Mouse (Mus musculus) frontal cortex, adult 2 months (tissue): Measurements from ENCODE around the gene Xrcc1. TPM values are rescaled to one million over a fixed set of nuclear protein-coding genes. Genes with fewer than 3 reads are reported as not detected.
"Not testable (repeated sequence)": the region's sequence is repeated elsewhere in the genome, so short reads cannot be mapped to it uniquely, and the experiment has no call there.

Source experiments
- DNase-seq, 2 experiments: peaks; one replicate each; pipeline ENCODE4 v3.0.0; 2022; ENCODE audit warnings: low spot score in 1 of 2; ENCODE audit errors: extremely low spot score in 1 of 2
- polyA plus RNA-seq: library from polyadenylated mRNA; depleted of rRNA; stranded (reverse); fragments of >200 nt; gene quantifications from 2 replicates; pipeline ENCODE4 v1.2.3, GENCODE M21; 2012; rRNA removed

The Xrcc1 gene
- polyA plus RNA-seq, result 48.8 and 49.0 TPM in 2 replicates

DNA sequence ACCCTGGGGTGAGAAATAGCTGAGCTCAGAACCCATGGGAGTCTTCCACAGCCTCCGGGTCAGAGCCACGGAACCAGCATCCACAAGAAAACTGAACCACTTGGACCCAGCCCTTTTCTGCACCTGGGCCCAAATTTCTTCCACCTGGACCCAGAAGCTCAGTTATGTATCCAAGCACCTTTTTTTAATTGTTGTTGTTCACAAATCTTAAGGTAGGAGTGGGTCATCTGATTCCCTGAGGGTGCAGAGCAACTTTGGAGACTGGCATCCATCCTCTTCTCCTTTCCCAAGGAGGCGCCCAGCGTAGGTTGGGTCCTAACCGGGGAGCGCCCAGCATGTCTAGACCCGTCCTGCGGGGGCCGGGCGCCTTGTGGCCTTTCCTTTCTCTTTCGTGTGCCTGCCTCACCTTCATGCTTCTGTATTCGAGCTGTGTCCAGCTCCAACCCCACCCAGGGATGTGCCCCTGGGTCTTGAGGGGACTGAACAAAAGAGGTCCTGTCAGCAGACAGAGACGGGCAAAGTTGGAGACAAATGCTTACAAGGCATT, at the start of gene Xrcc1, which contains the start of gene Pinlyp:
Xrcc1 (plus strand) TSS at position 222 of the 547 bp plus-strand sequence.
Pinlyp (minus strand) TSS at position 51 of the 547 bp plus-strand sequence.
- no peak for DNase-seq

- DNase-seq, result no peak
These were observed 46.1 kb upstream of the Xrcc1 start for GRCm38 (mm10) chr7:24499856-24500577.

DNA sequence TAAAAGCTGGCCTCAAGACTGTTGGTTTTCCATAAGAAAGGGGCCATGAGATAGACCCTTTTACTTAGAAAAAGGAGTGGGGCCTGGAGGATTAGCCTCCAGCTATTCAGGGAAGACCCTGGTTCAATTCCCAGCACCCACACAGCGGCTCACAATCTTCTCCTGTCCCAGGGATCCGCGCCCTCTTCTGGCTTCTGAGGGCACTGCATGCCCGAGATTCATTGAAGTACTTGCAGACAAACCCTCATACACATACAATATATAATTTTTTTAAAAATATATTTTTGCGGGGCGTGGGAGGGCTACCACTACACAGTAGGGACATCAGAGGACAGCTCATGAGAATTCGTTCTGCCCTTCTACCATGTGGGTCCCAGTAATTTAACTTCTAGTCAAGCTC, 45.2 kb upstream of the Xrcc1 start:
- peak in 1 of 2 experiments; percentile 62 for DNase-seq

- DNase-seq, result no peak
These were observed 44.6 kb upstream of the Xrcc1 start for GRCm38 (mm10) chr7:24501492-24501891.

GRCm38 (mm10) chr7:24504004-24504403, 42.1 kb upstream of the Xrcc1 start:
- DNase-seq, result no peak

DNA sequence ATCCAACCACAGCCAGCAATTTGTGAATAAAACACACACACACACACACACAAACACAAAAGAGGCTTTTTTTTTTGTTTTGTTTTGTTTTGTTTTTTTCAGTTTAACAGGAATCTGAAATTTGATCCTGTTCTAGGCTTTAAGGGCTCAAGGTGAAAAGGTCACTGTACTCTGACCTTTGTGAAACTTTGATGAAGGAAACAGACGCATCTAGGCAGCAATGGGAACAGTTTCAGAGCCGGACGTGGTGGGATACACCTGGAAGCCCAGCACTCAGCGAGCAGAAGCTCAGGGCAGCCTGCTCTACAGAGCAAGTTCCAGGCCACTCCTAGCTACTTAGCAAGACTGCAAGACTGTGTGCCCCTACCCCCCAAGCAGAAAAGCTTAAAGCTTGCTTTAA, 41.2 kb upstream of the Xrcc1 start:
- DNase-seq, result no peak

GRCm38 (mm10) chr7:24505447-24506064, 40.5 kb upstream of the Xrcc1 start:
- DNase-seq, result no peak

DNA sequence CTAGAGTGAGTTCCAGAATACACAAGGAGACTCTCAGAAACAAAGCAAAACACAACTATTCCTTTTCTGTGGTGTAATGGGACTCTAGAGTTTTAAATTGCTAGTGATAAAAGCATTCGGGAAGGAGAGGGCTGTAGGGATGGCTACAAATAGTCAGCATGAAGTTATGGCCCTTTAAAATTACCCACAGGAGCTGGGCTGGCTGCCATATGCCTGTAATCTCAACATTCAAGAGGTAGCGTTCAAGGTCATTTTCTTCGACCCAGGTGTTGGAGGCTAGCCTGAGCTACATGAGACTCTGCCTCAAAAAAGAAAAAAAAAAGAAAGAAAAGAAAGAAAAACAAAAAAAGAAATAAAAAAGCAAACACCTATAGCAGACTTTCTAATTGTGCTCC, 40.0 kb upstream of the Xrcc1 start:
- no peak for DNase-seq

- peak; percentile 50 to 76 for DNase-seq
These were observed 39.6 kb upstream of the Xrcc1 start for GRCm38 (mm10) chr7:24506476-24506837.

DNA sequence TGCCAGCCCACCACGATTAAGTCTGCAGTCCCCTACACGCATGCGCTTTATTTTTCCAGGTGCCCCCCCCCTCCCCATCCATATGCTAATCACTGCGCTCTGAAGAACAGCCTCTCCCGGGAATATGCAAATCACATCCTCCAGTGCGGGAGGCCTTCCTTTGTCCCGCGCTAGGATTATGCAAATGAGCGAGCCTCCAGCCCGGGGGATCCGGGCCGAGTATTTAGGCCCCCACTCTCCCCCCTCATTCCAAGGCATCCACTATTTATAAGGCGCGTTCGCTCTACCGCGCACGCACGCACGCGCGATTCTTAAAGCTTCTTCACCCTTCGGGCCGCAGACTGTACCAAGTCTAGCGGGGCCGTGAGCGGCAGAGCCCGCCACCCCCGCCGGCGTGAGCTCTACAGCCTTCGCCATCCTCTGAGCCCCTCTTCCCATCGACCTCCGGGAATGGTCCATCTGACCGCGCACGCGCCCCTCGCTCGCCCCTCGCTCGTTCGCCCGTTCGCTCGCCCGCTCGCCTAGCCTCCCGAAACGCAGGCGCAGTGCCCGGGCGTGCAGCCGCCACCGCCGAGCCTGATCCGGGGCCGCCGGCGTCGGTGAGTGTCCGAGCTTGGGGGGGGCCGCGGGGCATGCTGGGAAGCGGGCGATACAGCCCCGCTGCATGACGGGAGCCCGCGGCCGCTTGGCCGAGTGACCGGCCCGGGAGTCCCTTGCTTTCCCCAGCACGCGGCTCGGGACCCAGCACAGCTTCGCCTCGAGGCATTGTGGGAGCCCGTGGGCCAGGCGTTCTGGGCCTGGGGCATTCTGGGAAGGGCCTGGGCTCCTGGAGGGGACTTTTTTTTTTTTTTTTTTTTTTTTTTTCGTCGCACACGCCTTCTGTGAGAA, 39.0 kb upstream of the Xrcc1 start, which contains the start of gene Zfp428:
Zfp428 (plus strand) TSS at position 169 of the 888 bp plus-strand sequence.
- peak; percentile 72 to 84 for DNase-seq

- no peak for DNase-seq
These were observed 38.4 kb upstream of the Xrcc1 start for GRCm38 (mm10) chr7:24507726-24508114.

GRCm38 (mm10) chr7:24512355-24512754, 33.7 kb upstream of the Xrcc1 start, which contains the start of gene AC161166.1:
Gene AC161166.1, minus strand, starts transcription at chr7:24512455.
- DNase-seq, result no peak

GRCm38 (mm10) chr7:24516319-24516718, 29.8 kb upstream of the Xrcc1 start:
- peak in 1 of 2 experiments; percentile 63 for DNase-seq

- DNase-seq, result peak in 1 of 2 experiments; percentile 32
These were observed 29.0 kb upstream of the Xrcc1 start for GRCm38 (mm10) chr7:24517077-24517476.

GRCm38 (mm10) chr7:24517654-24518053, 28.4 kb upstream of the Xrcc1 start:
- DNase-seq, result peak; percentile 66 to 67

DNA sequence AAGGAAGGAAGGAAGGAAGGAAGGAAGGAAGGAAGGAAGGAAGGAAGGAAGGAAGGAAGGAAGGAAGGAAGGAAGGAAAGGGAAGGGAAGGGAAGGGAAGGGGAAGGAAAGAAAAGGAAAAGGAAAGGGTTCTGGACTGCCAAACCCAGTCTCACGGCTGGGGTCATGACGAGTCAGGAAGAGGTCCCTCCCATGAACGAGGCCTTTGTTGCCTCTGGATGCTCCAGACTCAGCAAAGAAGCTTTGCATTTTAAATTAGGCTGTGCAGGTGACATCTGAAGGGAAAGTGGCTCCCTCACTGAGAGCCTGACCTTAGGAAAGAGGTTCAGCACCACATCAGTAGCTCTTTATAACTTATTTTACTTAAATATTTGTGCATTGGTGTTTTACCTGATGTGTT, 27.0 kb upstream of the Xrcc1 start:
- DNase-seq, result no peak

- not testable (repeated sequence) for DNase-seq
These were observed 26.0 kb upstream of the Xrcc1 start for GRCm38 (mm10) chr7:24520054-24520453.

DNA sequence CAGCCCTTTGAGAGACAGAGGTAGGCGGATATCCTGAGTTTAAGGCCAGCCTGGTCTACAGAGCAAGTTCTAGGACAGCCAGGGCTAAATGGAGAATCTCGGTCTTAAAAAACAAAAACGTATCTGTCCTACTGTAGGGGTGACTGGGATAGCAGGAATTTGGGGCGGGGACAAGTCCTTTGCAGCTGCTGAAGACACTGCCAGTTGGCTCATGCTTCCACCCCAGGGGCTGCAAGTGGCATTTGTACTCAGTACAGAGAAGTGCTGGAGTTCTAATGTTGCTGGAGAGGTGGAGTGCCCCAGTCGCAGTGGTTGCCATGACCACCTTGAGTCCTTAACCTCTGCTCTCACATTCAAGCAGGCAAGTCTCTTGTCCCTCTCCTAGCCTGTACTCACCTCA, 23.3 kb upstream of the Xrcc1 start:
- DNase-seq, result no peak

- DNase-seq, result no peak
These were observed 22.4 kb upstream of the Xrcc1 start for GRCm38 (mm10) chr7:24523723-24524122.

- no peak for DNase-seq
These were observed 21.1 kb upstream of the Xrcc1 start for GRCm38 (mm10) chr7:24524978-24525377.
